Mouse (Mus musculus): ENCODE data around the gene Bsg. TPM values are rescaled to one million over a fixed set of nuclear protein-coding genes. Genes with fewer than 3 reads are reported as not detected.

Gene Bsg
- polyA plus RNA-seq, 1 experiment, result not detected

- peaks cover 26% of the 10 kb centered on the region for H3K4me1 ChIP-seq (ENCODE audit: control insufficient read depth, insufficient read depth, low read length)
- 90% methylated on average over 11 of the region's 11 CpGs for WGBS
These were observed 56.4 kb downstream of the Bsg start for GRCm38 (mm10) chr10:79760603-79761143.

More at GRCm38 (mm10) chr10:79760603-79761143, 56.4 kb downstream of the Bsg start:
- Histone ChIP-seq H3K4me3 (ENCODE audit: insufficient read depth, low read depth, low read length) (no peak overlapping the region), H3K27ac (ENCODE audit: insufficient read depth, low read depth, low read length) (no peak overlapping the region)
- TF ChIP-seq CTCF (IDR thresholded peaks at IDR 0.05; ENCODE audit: insufficient read depth, low read depth, low read length), result no peak
- no peak for TF ChIP-seq POLR2A (IDR thresholded peaks at IDR 0.05; ENCODE audit: insufficient read depth, low read depth, low read length)

Other genes starting within 250 kb of the Bsg start
- not detected in 2 replicates for gene Vmn2r83, start 235.8 kb upstream of the Bsg start, polyA plus RNA-seq (2012; ENCODE audit: insufficient read depth, insufficient read length, low replicate concordance, missing spikeins)
- not detected in 2 replicates for gene Plpp2, start 170.7 kb upstream of the Bsg start, polyA plus RNA-seq (2012; ENCODE audit: insufficient read depth, insufficient read length, low replicate concordance, missing spikeins)
- gene Mier2, start 149.3 kb upstream of the Bsg start, polyA plus RNA-seq (2012; ENCODE audit: insufficient read depth, insufficient read length, low replicate concordance, missing spikeins), result not detected in 2 replicates
- not detected in 2 replicates for gene Theg, start 117.2 kb upstream of the Bsg start, polyA plus RNA-seq (2012; ENCODE audit: insufficient read depth, insufficient read length, low replicate concordance, missing spikeins)
- gene C2cd4c, start 90.5 kb upstream of the Bsg start, polyA plus RNA-seq (2012; ENCODE audit: insufficient read depth, insufficient read length, low replicate concordance, missing spikeins), result not detected in 2 replicates
- gene Shc2, start 66.6 kb upstream of the Bsg start, polyA plus RNA-seq (2012; ENCODE audit: insufficient read depth, insufficient read length, low replicate concordance, missing spikeins), result not detected in 2 replicates
- not detected in 2 replicates for gene Odf3l2, start 58.8 kb upstream of the Bsg start, polyA plus RNA-seq (2012; ENCODE audit: insufficient read depth, insufficient read length, low replicate concordance, missing spikeins)
- gene Madcam1, start 39.9 kb upstream of the Bsg start, polyA plus RNA-seq (2012; ENCODE audit: insufficient read depth, insufficient read length, low replicate concordance, missing spikeins), result not detected in 2 replicates
- not detected in 2 replicates for gene Tpgs1, start 35.1 kb upstream of the Bsg start, polyA plus RNA-seq (2012; ENCODE audit: insufficient read depth, insufficient read length, low replicate concordance, missing spikeins)
- not detected in 2 replicates for gene Cdc34, start 22.3 kb upstream of the Bsg start, polyA plus RNA-seq (2012; ENCODE audit: insufficient read depth, insufficient read length, low replicate concordance, missing spikeins)
- not detected in 2 replicates for gene Gzmm, start 15.5 kb upstream of the Bsg start, polyA plus RNA-seq (2012; ENCODE audit: insufficient read depth, insufficient read length, low replicate concordance, missing spikeins)
- gene Hcn2, start 12.1 kb downstream of the Bsg start, polyA plus RNA-seq (2012; ENCODE audit: insufficient read depth, insufficient read length, low replicate concordance, missing spikeins), result not detected in 2 replicates
- not detected in 2 replicates for gene Polrmt, start 42.1 kb downstream of the Bsg start, polyA plus RNA-seq (2012; ENCODE audit: insufficient read depth, insufficient read length, low replicate concordance, missing spikeins)
- gene Fgf22, start 50.6 kb downstream of the Bsg start, polyA plus RNA-seq (2012; ENCODE audit: insufficient read depth, insufficient read length, low replicate concordance, missing spikeins), result not detected in 2 replicates
- gene Rnf126, start 62.5 kb downstream of the Bsg start, polyA plus RNA-seq (2012; ENCODE audit: insufficient read depth, insufficient read length, low replicate concordance, missing spikeins), result not detected in 2 replicates
- gene Fstl3, start 72.8 kb downstream of the Bsg start, polyA plus RNA-seq (2012; ENCODE audit: insufficient read depth, insufficient read length, low replicate concordance, missing spikeins), result not detected in 2 replicates
- not detected in 2 replicates for gene Prss57, start 86.5 kb downstream of the Bsg start, polyA plus RNA-seq (2012; ENCODE audit: insufficient read depth, insufficient read length, low replicate concordance, missing spikeins)
- not detected in 2 replicates for gene Palm, start 89.1 kb downstream of the Bsg start, polyA plus RNA-seq (2012; ENCODE audit: insufficient read depth, insufficient read length, low replicate concordance, missing spikeins)
- not detected in 2 replicates for gene Misp, start 116.5 kb downstream of the Bsg start, polyA plus RNA-seq (2012; ENCODE audit: insufficient read depth, insufficient read length, low replicate concordance, missing spikeins)
- 555 TPM in 1 of 2 replicates, not detected in the other for gene Ptbp1, start 149.9 kb downstream of the Bsg start, polyA plus RNA-seq (2012; ENCODE audit: insufficient read depth, insufficient read length, low replicate concordance, missing spikeins)
- gene Prtn3, start 170.0 kb downstream of the Bsg start, polyA plus RNA-seq (2012; ENCODE audit: insufficient read depth, insufficient read length, low replicate concordance, missing spikeins), result not detected in 2 replicates
- gene Plppr3, start 170.1 kb downstream of the Bsg start, polyA plus RNA-seq (2012; ENCODE audit: insufficient read depth, insufficient read length, low replicate concordance, missing spikeins), result not detected in 2 replicates
- not detected in 2 replicates for gene Elane, start 181.8 kb downstream of the Bsg start, polyA plus RNA-seq (2012; ENCODE audit: insufficient read depth, insufficient read length, low replicate concordance, missing spikeins)
- gene Cfd, start 186.4 kb downstream of the Bsg start, polyA plus RNA-seq (2012; ENCODE audit: insufficient read depth, insufficient read length, low replicate concordance, missing spikeins), result not detected in 2 replicates
- gene Med16, start 204.4 kb downstream of the Bsg start, polyA plus RNA-seq (2012; ENCODE audit: insufficient read depth, insufficient read length, low replicate concordance, missing spikeins), result not detected in 2 replicates
- not detected in 2 replicates for gene Gm26602, start 206.4 kb downstream of the Bsg start, polyA plus RNA-seq (2012; ENCODE audit: insufficient read depth, insufficient read length, low replicate concordance, missing spikeins)
- not detected in 2 replicates for gene Kiss1r, start 212.5 kb downstream of the Bsg start, polyA plus RNA-seq (2012; ENCODE audit: insufficient read depth, insufficient read length, low replicate concordance, missing spikeins)
- gene R3hdm4, start 216.7 kb downstream of the Bsg start, polyA plus RNA-seq (2012; ENCODE audit: insufficient read depth, insufficient read length, low replicate concordance, missing spikeins), result not detected in 2 replicates
- not detected in 2 replicates for gene Arid3a, start 222.6 kb downstream of the Bsg start, polyA plus RNA-seq (2012; ENCODE audit: insufficient read depth, insufficient read length, low replicate concordance, missing spikeins)

Data from olfactory bulb, adult 2 months (tissue).